Mouse (Mus musculus) E14TG2a.4 (cell line): ENCODE data around the gene Scfd2.
A peak's percentile ranks its signal among the peaks of the same experiment; 100 is the strongest.

Experiments used
- H3K27me3 ChIP-seq: 2 replicates; pipeline ENCODE4 v1.6.1; 2014; ENCODE audit warnings: low read length, control low read depth; ENCODE audit not compliant: insufficient read depth
- H3K36me3 ChIP-seq: 2 replicates; pipeline ENCODE4 v1.6.1; 2014; ENCODE audit warnings: low read length, control low read depth; ENCODE audit not compliant: insufficient read depth
- H3K4me1 ChIP-seq: replicated peaks from 2 replicates; pipeline ENCODE4 v1.6.1; 2014; ENCODE audit warnings: low read depth, low read length, control low read depth
- H3K4me3 ChIP-seq: replicated peaks from 2 replicates; pipeline ENCODE4 v1.5.1; 2014; ENCODE audit warnings: mild to moderate bottlenecking, low read length
- H3K9me3 ChIP-seq: 2 replicates; pipeline ENCODE4 v1.6.1; 2014; ENCODE audit warnings: low read length, control low read depth
- CTCF ChIP-seq: conservative IDR thresholded peaks from 2 replicates; pipeline ENCODE4 v1.5.1; 2014; ENCODE audit warnings: low read length
- NANOG ChIP-seq: IDR thresholded peaks from 2 replicates; pipeline ENCODE4 v1.6.1; 2014; ENCODE audit warnings: borderline replicate concordance, low read length, mixed read lengths
- POU5F1 ChIP-seq: IDR thresholded peaks from 2 replicates; pipeline ENCODE4 v1.6.1; 2014; ENCODE audit warnings: low read length, borderline replicate concordance

Scfd2 gene

DNA sequence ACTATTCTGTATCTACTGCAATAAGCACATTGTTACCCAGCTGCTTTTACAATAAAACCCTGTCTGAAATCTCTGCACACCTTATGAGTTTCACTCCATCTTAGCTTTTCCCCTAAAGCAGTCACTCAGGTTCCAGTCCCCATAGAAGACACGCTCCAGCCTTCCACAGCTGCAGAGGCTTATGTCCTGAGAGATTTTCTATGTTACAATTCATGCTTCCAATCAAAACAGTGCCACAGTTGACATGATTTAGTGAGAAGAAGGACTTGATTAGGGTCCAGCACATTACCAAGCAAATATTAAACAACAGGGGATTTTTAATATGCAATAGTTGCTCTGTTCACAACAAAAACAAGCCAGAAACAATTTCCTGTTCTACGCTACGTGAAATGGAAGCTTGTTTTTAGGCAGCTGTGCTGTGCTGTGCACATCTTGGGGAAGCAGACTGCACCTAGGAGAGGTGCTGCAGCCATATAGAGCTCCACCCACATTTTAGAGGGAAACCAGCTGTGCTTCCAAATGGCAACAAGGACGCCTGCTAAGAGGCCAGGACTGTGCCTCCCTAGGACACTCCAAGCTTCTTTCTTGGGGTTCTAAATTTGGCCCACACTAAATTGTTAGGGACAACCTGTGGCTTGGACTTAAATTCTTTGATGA, 225.9 kb downstream of the Scfd2 start:
- Histone ChIP-seq H3K9me3 (peaks cover 3% of the 10 kb centered on the region; the same call in 1 of the 2 replicates), H3K27me3 (no peaks in the 10 kb centered on the region), H3K36me3 (no peaks in the 10 kb centered on the region), H3K4me1 (no peaks in the 10 kb centered on the region), H3K4me3 (no peak overlapping the region)
- TF ChIP-seq NANOG, result no peak
- TF ChIP-seq POU5F1, result no peak
- no peak for TF ChIP-seq CTCF

DNA sequence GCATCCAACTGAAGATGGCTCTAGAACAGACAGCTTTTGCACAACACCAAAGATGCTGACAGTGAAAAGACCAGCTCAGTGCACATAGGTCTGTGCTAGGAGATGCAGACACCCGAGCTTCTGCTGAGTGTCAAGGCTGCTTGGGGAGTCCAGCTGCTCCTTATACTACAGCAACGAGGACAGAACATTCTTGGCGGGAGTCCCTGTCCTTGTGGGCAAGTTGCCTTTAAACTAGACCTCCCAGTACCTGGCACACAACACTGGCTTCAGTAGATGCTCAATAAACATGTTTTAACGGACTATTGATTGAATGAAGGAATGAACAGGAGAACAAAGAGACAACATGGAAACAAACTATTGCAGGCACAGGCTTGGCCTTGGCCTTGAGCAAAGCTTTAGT, 226.8 kb downstream of the Scfd2 start:
- no peak for TF ChIP-seq POU5F1
- no peak for TF ChIP-seq NANOG
- no peak for TF ChIP-seq CTCF
- Histone ChIP-seq H3K4me1 (no peaks in the 10 kb centered on the region), H3K27me3 (no peaks in the 10 kb centered on the region), H3K36me3 (no peaks in the 10 kb centered on the region), H3K4me3 (no peak overlapping the region), H3K9me3 (peaks cover 3% of the 10 kb centered on the region; the same call in 1 of the 2 replicates)

DNA sequence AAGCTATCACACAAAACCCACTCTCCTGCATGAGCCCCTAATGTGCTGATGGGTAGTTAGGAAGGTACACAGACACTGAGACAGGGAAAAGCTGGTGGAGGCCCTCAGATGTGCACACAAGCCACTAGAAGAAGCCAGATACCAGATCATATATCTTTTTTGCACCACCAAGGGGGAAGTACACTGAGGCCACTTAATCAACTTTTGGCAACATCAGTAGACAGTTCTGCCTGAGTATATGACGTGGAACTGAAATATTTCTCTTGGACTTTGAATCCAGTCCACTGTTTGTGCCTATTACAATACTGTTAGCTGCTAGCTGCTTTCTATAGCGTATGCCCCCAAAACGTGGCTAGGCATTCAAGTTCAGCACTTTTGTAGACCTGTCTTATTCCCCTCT, 229.2 kb downstream of the Scfd2 start:
- no peaks in the 10 kb centered on the region for H3K27me3 ChIP-seq
- H3K36me3 ChIP-seq, result no peaks in the 10 kb centered on the region
- TF ChIP-seq NANOG (no peak), CTCF (no peak), POU5F1 (no peak)
- no peaks in the 10 kb centered on the region for H3K4me1 ChIP-seq
- no peak overlapping the region for H3K4me3 ChIP-seq
- peaks cover 3% of the 10 kb centered on the region; the same call in 1 of the 2 replicates for H3K9me3 ChIP-seq

DNA sequence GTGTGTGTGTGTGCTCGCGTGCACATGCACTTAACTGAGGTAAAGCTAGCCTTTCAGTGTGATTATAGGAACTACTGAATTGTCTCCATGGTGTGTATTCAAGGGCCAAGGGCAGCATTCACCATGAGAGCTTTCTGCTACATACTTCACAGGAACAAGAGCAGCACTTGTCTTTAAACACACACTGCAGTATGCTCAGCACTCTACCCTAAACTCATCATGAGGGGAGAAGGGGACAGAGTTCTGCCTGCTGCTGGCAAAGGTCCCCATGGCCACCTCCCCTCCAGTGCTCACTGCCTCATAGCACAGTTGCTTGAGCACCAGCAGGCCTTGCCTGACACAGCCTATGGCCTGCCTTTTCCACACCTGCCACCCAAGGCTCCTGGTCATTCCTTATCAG, 230.1 kb downstream of the Scfd2 start:
- Histone ChIP-seq H3K9me3 (peaks cover 3% of the 10 kb centered on the region; the same call in 1 of the 2 replicates), H3K4me3 (no peak overlapping the region), H3K36me3 (no peaks in the 10 kb centered on the region), H3K27me3 (no peaks in the 10 kb centered on the region), H3K4me1 (no peaks in the 10 kb centered on the region)
- no peak for TF ChIP-seq CTCF
- no peak for TF ChIP-seq POU5F1
- TF ChIP-seq NANOG, result no peak

DNA sequence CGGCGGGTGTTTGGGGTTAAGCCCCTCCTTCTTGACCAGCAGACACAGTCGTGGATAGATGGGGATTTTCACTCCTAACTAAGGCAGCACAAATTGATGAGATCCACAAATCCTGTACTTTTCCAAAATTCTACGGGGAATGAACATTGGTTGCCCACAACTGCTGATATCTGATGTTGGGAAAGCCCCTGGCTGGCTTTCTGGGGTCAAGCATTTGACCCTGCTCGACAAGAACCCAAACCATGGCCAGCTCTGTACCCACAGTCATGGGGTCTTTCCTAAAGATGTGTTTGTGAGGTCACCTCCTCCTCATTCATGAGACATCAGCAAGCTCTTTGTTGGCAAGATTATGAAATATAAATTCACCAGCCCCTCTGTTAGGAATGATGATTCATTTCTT, 230.6 kb downstream of the Scfd2 start:
- peaks cover 3% of the 10 kb centered on the region; the same call in 1 of the 2 replicates for H3K9me3 ChIP-seq
- TF ChIP-seq CTCF (no peak), NANOG (no peak), POU5F1 (no peak)
- no peak overlapping the region for H3K4me3 ChIP-seq
- H3K4me1 ChIP-seq, result no peaks in the 10 kb centered on the region
- H3K27me3 ChIP-seq, result no peaks in the 10 kb centered on the region
- H3K36me3 ChIP-seq, result no peaks in the 10 kb centered on the region

DNA sequence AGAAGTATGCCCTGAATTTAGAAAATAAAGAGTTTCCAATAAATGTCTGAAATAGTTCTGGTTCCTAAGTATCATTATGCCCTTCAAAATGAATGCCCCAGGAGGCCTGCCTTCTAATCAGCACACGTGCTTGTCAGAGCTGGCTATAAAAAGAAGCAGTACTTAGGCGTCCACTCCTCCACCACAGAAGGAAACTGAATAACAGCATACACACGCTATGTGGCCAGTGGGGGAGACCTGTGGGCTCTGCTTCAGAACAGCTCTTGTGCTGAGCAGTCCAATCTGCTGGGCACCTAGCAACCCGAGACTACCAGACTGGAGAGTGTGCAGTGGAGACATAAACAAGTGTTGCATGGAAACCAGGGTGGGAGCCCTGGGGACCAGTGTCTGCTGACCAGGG, 231.4 kb downstream of the Scfd2 start:
- no peak for TF ChIP-seq NANOG
- TF ChIP-seq CTCF, result no peak
- no peak for TF ChIP-seq POU5F1
- Histone ChIP-seq H3K36me3 (no peaks in the 10 kb centered on the region), H3K4me1 (no peaks in the 10 kb centered on the region), H3K9me3 (no peaks in the 10 kb centered on the region), H3K27me3 (no peaks in the 10 kb centered on the region), H3K4me3 (no peak overlapping the region)

DNA sequence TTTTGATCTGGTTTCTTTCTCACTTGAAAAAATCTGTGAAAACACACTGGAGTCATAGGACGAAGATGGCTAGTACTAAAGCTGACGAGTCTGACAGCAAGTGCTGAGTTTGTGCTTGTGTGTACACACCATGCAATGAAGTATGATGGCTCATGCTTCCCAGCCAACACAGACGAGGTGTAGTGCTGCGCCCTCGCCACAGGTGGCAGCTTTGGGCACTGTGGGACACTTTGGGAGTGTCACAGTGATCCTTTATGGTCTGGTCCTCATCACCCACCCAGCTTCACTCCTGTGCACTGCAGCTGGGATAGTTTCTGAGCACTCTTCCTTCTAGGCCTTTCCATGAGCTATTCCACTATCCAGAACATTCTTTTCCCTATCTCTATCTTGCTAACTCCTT, 234.4 kb downstream of the Scfd2 start:
- no peaks in the 10 kb centered on the region for H3K4me1 ChIP-seq
- no peaks in the 10 kb centered on the region for H3K36me3 ChIP-seq
- no peaks in the 10 kb centered on the region for H3K9me3 ChIP-seq
- no peak overlapping the region for H3K4me3 ChIP-seq
- no peaks in the 10 kb centered on the region for H3K27me3 ChIP-seq
- TF ChIP-seq POU5F1, result no peak
- no peak for TF ChIP-seq NANOG
- TF ChIP-seq CTCF, result peak; percentile 16; the same call in 1 of the 2 replicates

DNA sequence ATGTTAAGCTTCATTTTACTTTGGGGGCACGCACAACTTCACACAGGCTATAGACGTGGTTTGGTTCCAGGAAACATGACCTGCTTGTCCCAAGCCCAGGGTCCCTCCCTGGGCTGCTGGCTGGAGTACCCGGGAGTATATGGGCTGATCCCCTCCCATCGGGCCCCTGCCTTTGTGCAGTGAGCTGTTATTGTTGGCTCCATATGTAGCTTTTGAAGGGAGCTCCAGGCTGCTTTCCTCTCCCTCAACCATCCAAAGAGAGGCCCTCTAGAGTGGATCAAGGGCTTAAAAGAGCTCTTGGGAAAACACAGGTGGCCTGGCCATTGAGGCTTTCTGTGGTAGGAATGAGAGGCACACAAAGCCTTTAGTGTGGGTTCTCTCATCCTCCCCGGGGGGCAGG, 235.5 kb downstream of the Scfd2 start:
- H3K4me3 ChIP-seq, result no peak overlapping the region
- no peaks in the 10 kb centered on the region for H3K27me3 ChIP-seq
- no peak for TF ChIP-seq NANOG
- TF ChIP-seq CTCF, result no peak
- no peak for TF ChIP-seq POU5F1
- H3K9me3 ChIP-seq, result no peaks in the 10 kb centered on the region
- no peaks in the 10 kb centered on the region for H3K4me1 ChIP-seq
- H3K36me3 ChIP-seq, result no peaks in the 10 kb centered on the region

DNA sequence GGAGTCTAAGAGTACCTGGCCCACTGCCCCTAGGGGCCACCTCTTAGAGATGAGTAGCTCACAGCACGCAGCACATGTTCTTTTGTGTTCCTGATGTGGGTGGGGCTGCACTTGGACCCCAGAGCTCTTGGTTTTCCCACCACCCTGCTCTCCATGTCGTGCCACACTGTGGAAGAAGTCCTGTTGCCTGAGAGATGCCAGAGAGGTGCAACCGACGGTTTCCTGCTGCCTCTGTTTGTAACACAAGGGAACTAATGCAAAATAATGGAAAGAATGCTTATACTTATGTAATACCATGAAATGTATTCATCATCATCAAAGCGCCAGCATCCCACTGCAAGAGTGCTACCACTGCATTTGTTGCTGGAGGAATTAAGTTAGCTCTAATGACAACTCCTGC, 238.0 kb downstream of the Scfd2 start:
- TF ChIP-seq CTCF, result no peak
- TF ChIP-seq NANOG, result no peak
- no peak for TF ChIP-seq POU5F1
- Histone ChIP-seq H3K4me1 (no peaks in the 10 kb centered on the region), H3K4me3 (no peak overlapping the region), H3K27me3 (no peaks in the 10 kb centered on the region), H3K36me3 (no peaks in the 10 kb centered on the region), H3K9me3 (no peaks in the 10 kb centered on the region)
